Mouse (Mus musculus): ENCODE data around the gene March9. TPM values are rescaled to one million over a fixed set of nuclear protein-coding genes. Genes with fewer than 3 reads are reported as not detected.
A peak's percentile ranks its signal among the peaks of the same experiment; 100 is the strongest.

Gene March9
- polyA plus RNA-seq, 1 experiment, result 13.1 TPM

DNA sequence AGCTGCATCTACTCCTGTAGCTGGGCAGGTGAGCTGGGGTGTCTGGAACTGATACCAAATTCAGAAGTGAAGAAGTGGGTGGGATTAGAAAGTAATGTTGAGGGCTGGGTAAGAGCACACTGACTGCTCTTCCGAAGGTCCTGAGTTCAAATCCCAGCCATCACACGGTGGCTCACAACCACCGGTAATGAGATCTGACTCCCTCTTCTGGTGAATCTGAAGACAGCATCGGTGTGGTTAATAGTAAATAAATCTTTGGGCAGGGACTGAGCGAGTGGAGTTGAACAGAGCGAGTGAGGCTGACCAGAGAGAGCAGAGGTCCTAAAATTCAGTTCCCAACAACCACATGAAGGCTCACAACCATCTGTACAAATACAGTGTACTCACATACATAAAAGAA, 25.6 kb upstream of the March9 start:
- WGBS, result 56% methylated on average over 6 of the region's 6 CpGs
- Histone ChIP-seq H3K4me3 (ENCODE audit: insufficient read depth, low read depth, low read length) (no peak overlapping the region), H3K27ac (ENCODE audit: insufficient read depth, low read depth, low read length) (no peak overlapping the region), H3K4me1 (ENCODE audit: control insufficient read depth, insufficient read depth, low read length) (no peaks in the 10 kb centered on the region), H3K27me3 (replicated peaks; ENCODE audit: control insufficient read depth, insufficient read depth, low read length) (0 out of 2 replicates have a peak, but pooled peaks cover 1% of the 10 kb centered on the region), H3K36me3 (ENCODE audit: control insufficient read depth, insufficient read depth, low read length) (no peaks in the 10 kb centered on the region)
- TF ChIP-seq POLR2A (IDR thresholded peaks at IDR 0.05; ENCODE audit: low read depth, low read length) (no peak), CTCF (conservative IDR thresholded peaks at IDR 0.05; ENCODE audit: insufficient read depth, insufficient read length, low read depth, low read length) (no peak)
- DNase-seq, result no peak

DNA sequence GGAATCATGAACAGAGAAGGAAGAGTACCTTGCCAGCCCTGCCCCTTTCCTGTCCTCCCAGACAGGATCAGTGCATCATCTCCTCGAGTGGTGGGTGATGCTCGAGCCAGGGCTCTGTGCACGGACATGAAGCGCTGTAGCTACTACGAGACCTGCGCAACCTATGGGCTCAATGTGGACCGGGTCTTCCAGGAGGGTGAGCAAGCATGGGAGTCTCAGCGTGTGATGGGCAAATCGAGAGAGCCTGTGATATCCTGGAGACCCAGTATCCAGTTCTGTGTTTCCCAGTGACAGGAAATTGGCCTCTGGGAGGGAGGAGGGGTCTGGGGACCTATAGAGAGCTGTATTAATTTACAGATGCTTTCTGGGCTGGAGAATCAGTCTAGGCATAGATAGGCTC, 25.1 kb upstream of the March9 start:
- WGBS, result 77% methylated on average over 9 of the region's 9 CpGs
- Histone ChIP-seq H3K4me3 (ENCODE audit: insufficient read depth, low read depth, low read length) (no peak overlapping the region), H3K36me3 (ENCODE audit: control insufficient read depth, insufficient read depth, low read length) (no peaks in the 10 kb centered on the region), H3K27me3 (replicated peaks; ENCODE audit: control insufficient read depth, insufficient read depth, low read length) (peaks cover 1% of the 10 kb centered on the region; the same call in 1 of the 2 replicates), H3K4me1 (ENCODE audit: control insufficient read depth, insufficient read depth, low read length) (no peaks in the 10 kb centered on the region), H3K27ac (ENCODE audit: insufficient read depth, low read depth, low read length) (no peak overlapping the region)
- DNase-seq, result no peak
- TF ChIP-seq POLR2A (IDR thresholded peaks at IDR 0.05; ENCODE audit: low read depth, low read length) (no peak), CTCF (conservative IDR thresholded peaks at IDR 0.05; ENCODE audit: insufficient read depth, insufficient read length, low read depth, low read length) (no peak)

DNA sequence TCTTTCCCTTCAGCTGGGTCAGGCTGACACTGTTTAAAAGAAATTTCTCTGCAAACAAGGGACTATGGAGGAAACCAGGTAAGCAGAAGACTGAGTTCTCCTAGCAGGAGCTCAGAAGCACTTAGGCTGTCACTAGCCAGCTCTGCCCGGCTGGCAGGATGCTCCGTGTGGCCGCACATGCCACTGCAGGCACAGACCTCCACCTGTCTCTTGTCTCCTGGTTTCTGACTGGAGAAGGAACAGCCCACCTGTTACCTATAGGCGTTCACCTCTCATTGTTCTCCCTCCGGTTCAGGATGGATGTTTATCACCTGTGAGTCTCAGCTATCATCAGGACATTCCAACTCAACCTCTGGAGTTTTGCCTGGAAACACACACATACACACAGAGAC, 23.9 kb upstream of the March9 start:
- H3K4me1 ChIP-seq (ENCODE audit: control insufficient read depth, insufficient read depth, low read length), result no peaks in the 10 kb centered on the region
- DNase-seq, result no peak
- H3K27ac ChIP-seq (ENCODE audit: insufficient read depth, low read depth, low read length), result no peak overlapping the region
- TF ChIP-seq POLR2A (IDR thresholded peaks at IDR 0.05; ENCODE audit: low read depth, low read length) (no peak), CTCF (conservative IDR thresholded peaks at IDR 0.05; ENCODE audit: insufficient read depth, insufficient read length, low read depth, low read length) (no peak)
- no peaks in the 10 kb centered on the region for H3K36me3 ChIP-seq (ENCODE audit: control insufficient read depth, insufficient read depth, low read length)
- whole genome bisulfite sequencing, result 40% methylated on average over 5 of the region's 5 CpGs
- peaks cover 5% of the 10 kb centered on the region for H3K27me3 ChIP-seq (replicated peaks; ENCODE audit: control insufficient read depth, insufficient read depth, low read length)
- H3K4me3 ChIP-seq (ENCODE audit: insufficient read depth, low read depth, low read length), result no peak overlapping the region

GRCm38 (mm10) chr10:127083292-127083914, 23.4 kb upstream of the March9 start:
- Histone ChIP-seq H3K27me3 (replicated peaks; ENCODE audit: control insufficient read depth, insufficient read depth, low read length) (peaks cover 5% of the 10 kb centered on the region), H3K4me1 (ENCODE audit: control insufficient read depth, insufficient read depth, low read length) (0 out of 2 replicates have a peak, but pooled peaks cover under 1% of the 10 kb centered on the region), H3K4me3 (ENCODE audit: insufficient read depth, low read depth, low read length) (no peak overlapping the region), H3K27ac (ENCODE audit: insufficient read depth, low read depth, low read length) (no peak overlapping the region), H3K36me3 (ENCODE audit: control insufficient read depth, insufficient read depth, low read length) (no peaks in the 10 kb centered on the region)
- TF ChIP-seq POLR2A (IDR thresholded peaks at IDR 0.05; ENCODE audit: low read depth, low read length) (no peak), CTCF (conservative IDR thresholded peaks at IDR 0.05; ENCODE audit: insufficient read depth, insufficient read length, low read depth, low read length) (no peak)
- WGBS, result 46% methylated on average over 8 of the region's 8 CpGs
- no peak for DNase-seq

DNA sequence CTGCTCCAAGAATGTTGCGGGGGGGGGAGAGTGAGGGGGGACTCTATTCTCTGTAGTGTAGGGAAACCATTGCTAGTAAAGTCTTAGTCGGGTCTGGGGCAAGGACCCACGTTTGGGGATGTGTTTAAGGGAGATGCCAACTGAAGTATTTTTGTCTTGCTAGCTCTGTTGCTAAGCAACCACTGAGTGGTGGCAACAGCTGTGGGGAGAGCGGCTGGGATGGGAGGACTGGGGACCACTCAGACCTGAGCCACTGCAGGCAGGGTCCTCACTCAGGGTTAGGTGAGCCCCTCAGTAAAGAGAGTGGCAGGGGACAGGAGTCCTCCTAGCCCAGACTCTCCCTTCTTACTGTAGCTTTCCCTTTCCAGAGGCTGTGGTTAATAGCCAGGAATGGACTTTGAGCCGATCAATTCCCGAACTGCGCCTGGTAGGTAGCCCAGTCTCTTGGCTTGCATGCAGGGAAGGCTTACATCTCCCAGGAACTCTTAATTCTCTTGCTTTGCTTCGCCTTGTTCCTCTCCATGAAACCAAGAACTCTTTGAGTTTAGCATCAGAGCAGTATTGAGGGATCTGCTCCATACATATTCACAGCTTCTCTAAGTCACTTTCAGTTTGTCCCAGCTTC, 22.1 kb upstream of the March9 start:
- WGBS, result 39% methylated on average over 8 of the region's 8 CpGs
- Histone ChIP-seq H3K4me3 (ENCODE audit: insufficient read depth, low read depth, low read length) (no peak overlapping the region), H3K4me1 (ENCODE audit: control insufficient read depth, insufficient read depth, low read length) (0 out of 2 replicates have a peak, but pooled peaks cover 2% of the 10 kb centered on the region), H3K36me3 (ENCODE audit: control insufficient read depth, insufficient read depth, low read length) (no peaks in the 10 kb centered on the region), H3K27ac (ENCODE audit: insufficient read depth, low read depth, low read length) (no peak overlapping the region), H3K27me3 (replicated peaks; ENCODE audit: control insufficient read depth, insufficient read depth, low read length) (peaks cover 7% of the 10 kb centered on the region)
- no peak for TF ChIP-seq CTCF (conservative IDR thresholded peaks at IDR 0.05; ENCODE audit: insufficient read depth, insufficient read length, low read depth, low read length)
- no peak for TF ChIP-seq POLR2A (IDR thresholded peaks at IDR 0.05; ENCODE audit: low read depth, low read length)
- DNase-seq, result no peak

GRCm38 (mm10) chr10:127080901-127081780, 21.2 kb upstream of the March9 start:
- H3K27ac ChIP-seq (ENCODE audit: insufficient read depth, low read depth, low read length), result no peak overlapping the region

More at GRCm38 (mm10) chr10:127080901-127081780, 21.2 kb upstream of the March9 start:
- no peaks in the 10 kb centered on the region for H3K36me3 ChIP-seq (ENCODE audit: control insufficient read depth, insufficient read depth, low read length)
- no peak for DNase-seq
- 0 out of 2 replicates have a peak overlapping the region, but pooled peaks have one; percentile 13 for H3K4me3 ChIP-seq (ENCODE audit: insufficient read depth, low read depth, low read length)
- peaks cover 7% of the 10 kb centered on the region for H3K27me3 ChIP-seq (replicated peaks; ENCODE audit: control insufficient read depth, insufficient read depth, low read length)
- TF ChIP-seq POLR2A (IDR thresholded peaks at IDR 0.05; ENCODE audit: low read depth, low read length), result no peak
- TF ChIP-seq CTCF (conservative IDR thresholded peaks at IDR 0.05; ENCODE audit: insufficient read depth, insufficient read length, low read depth, low read length), result no peak
- 0 out of 2 replicates have a peak, but pooled peaks cover 2% of the 10 kb centered on the region for H3K4me1 ChIP-seq (ENCODE audit: control insufficient read depth, insufficient read depth, low read length)
- 7% methylated on average over 48 of the region's 48 CpGs for WGBS
